19 mouse cellular contexts compared by ENCODE assay signal in genomic region chr4:23862437-23862836, GRCm38 (mm10).
DNase-seq lines count a peak whose midpoint lies in the region; ATAC-seq and TF ChIP-seq lines count a peak whose summit lies in the region.
"Had no signal": no experiment of that assay in that cellular context is flagged by ENCODE, and none has a peak within 500 bp of the region (broad histone marks: within the 10 kb centered on the region; RNA-seq: fewer than 3 reads in every experiment).

No protein-coding gene starts in this region.

- H3K4me2 ChIP-seq in heart, embryonic 11.5 days = no peak overlapping the region
- H3K4me2 ChIP-seq: embryonic facial prominence, embryonic 13.5 days; heart, embryonic 12.5 days; hindbrain, embryonic 15.5 days had no signal

- no peaks in the 10 kb centered on the region for H3K9me3 ChIP-seq in heart, embryonic 11.5 days (replicated peaks; ENCODE audit: control insufficient read depth, low read length)
- H3K9me3 ChIP-seq: embryonic facial prominence, embryonic 13.5 days; heart, embryonic 12.5 days; hindbrain, embryonic 10.5 days; hindbrain, embryonic 15.5 days had no signal

- H3K27ac ChIP-seq in heart, embryonic 11.5 days (ENCODE audit: low read depth, low read length) = no peak overlapping the region
- H3K27ac ChIP-seq: embryonic facial prominence, embryonic 13.5 days; heart, adult 2 months; hindbrain, embryonic 10.5 days; hindbrain, embryonic 15.5 days had no signal

- no peak overlapping the region for H3K4me3 ChIP-seq in heart, embryonic 11.5 days (ENCODE audit: low read depth, low read length)
- H3K4me3 ChIP-seq: embryonic facial prominence, embryonic 13.5 days; heart, adult 2 months; heart, embryonic 12.5 days; hindbrain, embryonic 10.5 days; hindbrain, embryonic 15.5 days had no signal

- H3K9ac ChIP-seq in heart, embryonic 11.5 days (ENCODE audit: low read depth, low read length) = no peak overlapping the region
- H3K9ac ChIP-seq: embryonic facial prominence, embryonic 13.5 days; heart, embryonic 12.5 days; hindbrain, embryonic 15.5 days had no signal

- no peak for TF ChIP-seq CTCF in brain, embryonic 14.5 days (IDR thresholded peaks at IDR 0.05; ENCODE audit: borderline replicate concordance, extremely low read depth, insufficient read depth, insufficient read length)

- H3K27me3 ChIP-seq in heart, embryonic 11.5 days (ENCODE audit: control insufficient read depth, insufficient read depth, low read length) = no peaks in the 10 kb centered on the region
- H3K27me3 ChIP-seq: embryonic facial prominence, embryonic 13.5 days; heart, embryonic 12.5 days; hindbrain, embryonic 15.5 days had no signal

- H3K36me3 ChIP-seq in heart, embryonic 11.5 days (ENCODE audit: control insufficient read depth, insufficient read depth, low read length) = no peaks in the 10 kb centered on the region
- H3K36me3 ChIP-seq: embryonic facial prominence, embryonic 13.5 days; heart, embryonic 12.5 days; hindbrain, embryonic 10.5 days; hindbrain, embryonic 15.5 days had no signal

- ATAC-seq in frontal cortex, adult (ENCODE audit: low TSS enrichment) = peak; percentile 52
- no peak for ATAC-seq in heart, embryonic 11.5 days (replicated peaks; ENCODE audit: insufficient number of reproducible peaks, low FRiP score, low TSS enrichment)

- 58% methylated on average over 3 of the region's 3 CpGs for WGBS in heart, embryonic 11.5 days (ENCODE audit: insufficient replicate concordance)

- no peaks in the 10 kb centered on the region for H3K4me1 ChIP-seq in heart, embryonic 11.5 days (ENCODE audit: control insufficient read depth, insufficient read depth, low read length)
- H3K4me1 ChIP-seq: embryonic facial prominence, embryonic 13.5 days; heart, embryonic 12.5 days; hindbrain, embryonic 10.5 days; hindbrain, embryonic 15.5 days had no signal

- DNase-seq in frontal cortex, postnatal 36 days (ENCODE audit: low spot score in 2 of 2) = no peak
- DNase-seq in brain, adult 2 months (ENCODE audit: low read depth, low spot score) = peak; percentile 28
- DNase-seq in brain, embryonic 14.5 days (ENCODE audit: low read depth) = peak; percentile 40
- peak; percentile 9 to 15 for DNase-seq in layer of hippocampus, postnatal 10 days (ENCODE audit: low spot score in 2 of 2)
- DNase-seq in cerebellum, postnatal 10 days = no peak
- DNase-seq in kidney, adult 18-20 months = no peak
- DNase-seq: adrenal gland, adult 8-10 months; adrenal gland, postnatal 36 days; cerebellum, adult 11-12 months; cerebellum, adult 9-10 months; cerebellum, postnatal 36 days; gastrocnemius, postnatal 10 days; heart, adult 2 months had no signal

- no peak for TF ChIP-seq POLR2A in brain, embryonic 14.5 days (IDR thresholded peaks at IDR 0.05; ENCODE audit: borderline replicate concordance, extremely low read depth, insufficient read depth, insufficient read length, poor library complexity, severe bottlenecking)

Comparison
In these comparisons a context has a peak if more than half of its experiments do, and no peak if none do; other contexts are left out.
1. DNase-seq: peak in brain, adult 2 months (single experiment), brain, embryonic 14.5 days (single experiment) and layer of hippocampus, postnatal 10 days (2 of 2); none in frontal cortex, postnatal 36 days (0 of 2), cerebellum, postnatal 10 days (0 of 2) and kidney, adult 18-20 months (single experiment).